Mouse (Mus musculus) limb, embryonic 11.5 days (tissue): ENCODE results near the gene Gemin7. TPM values are rescaled to one million over a fixed set of nuclear protein-coding genes. Genes with fewer than 3 reads are reported as not detected.

Experiments
- polyA plus RNA-seq: library from polyadenylated mRNA; unstranded; fragments of >200 nt; fragmentation: Nextera tagmentation; extraction: Ambion mirVana; gene quantifications from 2 replicates; pipeline ENCODE4 v1.2.1, GENCODE M21; 2014

Gemin7 gene
- polyA plus RNA-seq, 1 experiment from 2014 or later, result 183 TPM

Other genes starting within 250 kb of the Gemin7 start
- 104 and 114 TPM in 2 replicates for gene Ercc1, start 232.8 kb downstream of the Gemin7 start, polyA plus RNA-seq
- 21.1 and 24.8 TPM in 2 replicates for gene Cd3eap, start 218.1 kb downstream of the Gemin7 start, polyA plus RNA-seq
- gene Ppp1r13l, start 217.8 kb downstream of the Gemin7 start, polyA plus RNA-seq, result 6.6 and 8.7 TPM in 2 replicates
- 11.8 and 13.5 TPM in 2 replicates for gene Ercc2, start 195.6 kb downstream of the Gemin7 start, polyA plus RNA-seq
- 2.7 and 3.5 TPM in 2 replicates for gene Klc3, start 173.5 kb downstream of the Gemin7 start, polyA plus RNA-seq
- 3.8 and 5.2 TPM in 2 replicates for gene Ckm, start 172.8 kb downstream of the Gemin7 start, polyA plus RNA-seq
- 10.0 and 10.8 TPM in 2 replicates for gene Mark4, start 118.8 kb downstream of the Gemin7 start, polyA plus RNA-seq
- gene Exoc3l2, start 114.3 kb downstream of the Gemin7 start, polyA plus RNA-seq, result 1.8 and 2.2 TPM in 2 replicates
- gene Bloc1s3, start 69.2 kb downstream of the Gemin7 start, polyA plus RNA-seq, result 2.3 and 2.7 TPM in 2 replicates
- gene Trappc6a, start 69.2 kb downstream of the Gemin7 start, polyA plus RNA-seq, result 73.3 and 82.3 TPM in 2 replicates
- 0.12 and 0.16 TPM in 2 replicates for gene Nkpd1, start 59.8 kb downstream of the Gemin7 start, polyA plus RNA-seq
- gene Ppp1r37, start 14.5 kb downstream of the Gemin7 start, polyA plus RNA-seq, result 3.9 and 5.5 TPM in 2 replicates
- gene Zfp296, start 308 bp downstream of the Gemin7 start, polyA plus RNA-seq, result 0.21 and 0.52 TPM in 2 replicates
- 55.9 and 61.5 TPM in 2 replicates for gene Clasrp, start 26.9 kb upstream of the Gemin7 start, polyA plus RNA-seq
- gene Relb, start 51.8 kb upstream of the Gemin7 start, polyA plus RNA-seq, result 4.7 and 5.3 TPM in 2 replicates
- 91.6 and 97.3 TPM in 2 replicates for gene Clptm1, start 87.4 kb upstream of the Gemin7 start, polyA plus RNA-seq
- gene Apoc2, start 100.3 kb upstream of the Gemin7 start, polyA plus RNA-seq, result 0.44 and 0.77 TPM in 2 replicates
- not detected in 2 replicates for gene Gm44805, start 103.8 kb upstream of the Gemin7 start, polyA plus RNA-seq
- not detected in 2 replicates for gene Apoc4, start 103.9 kb upstream of the Gemin7 start, polyA plus RNA-seq
- 4.5 and 5.0 TPM in 2 replicates for gene Apoc1, start 115.1 kb upstream of the Gemin7 start, polyA plus RNA-seq
- gene Apoe, start 121.6 kb upstream of the Gemin7 start, polyA plus RNA-seq, result 83.0 and 83.4 TPM in 2 replicates
- gene Tomm40, start 137.8 kb upstream of the Gemin7 start, polyA plus RNA-seq, result 154 and 163 TPM in 2 replicates
- 59.3 and 63.2 TPM in 2 replicates for gene Nectin2, start 172.9 kb upstream of the Gemin7 start, polyA plus RNA-seq
- 43.0 and 44.1 TPM in 2 replicates for gene Bcam, start 193.4 kb upstream of the Gemin7 start, polyA plus RNA-seq
- gene Cblc, start 219.2 kb upstream of the Gemin7 start, polyA plus RNA-seq, result 0.75 and 1.3 TPM in 2 replicates
- gene Bcl3, start 245.2 kb upstream of the Gemin7 start, polyA plus RNA-seq, result 0.71 and 1.2 TPM in 2 replicates